Mouse (Mus musculus) megakaryocyte-erythroid progenitor cell, adult 5-6 weeks (primary cell): ENCODE measurements around the gene Gm4302. TPM values are rescaled to one million over a fixed set of nuclear protein-coding genes. Genes with fewer than 3 reads are reported as not detected.
"Not testable (repeated sequence)": the region's sequence is repeated elsewhere in the genome, so short reads cannot be mapped to it uniquely, and the experiment has no call there.

Experiments
- ATAC-seq: replicated peaks from 2 replicates; pipeline ENCODE4 v1.8.0; 2016; ENCODE audit warnings: mild to moderate bottlenecking, inconsistent platforms; ENCODE audit not compliant: severe bottlenecking, poor library complexity, low FRiP score, low TSS enrichment
- total RNA-seq, 2 experiments: library from RNA; stranded (forward) in 1 of 2; stranded (reverse) in 1 of 2; fragments of 200-1000, 215-1000 nt in 1 of 2; fragments of >200 nt in 1 of 2; fragmentation: Nextera tagmentation in 1 of 2; gene quantifications; 2 replicates each; pipeline ENCODE4 v1.2.3; 2014 to 2017

The Gm4302 gene
- total RNA-seq (2014; fragmentation: Nextera tagmentation) (not detected in 2 replicates), total RNA-seq (2017) (not detected in 2 replicates)

DNA sequence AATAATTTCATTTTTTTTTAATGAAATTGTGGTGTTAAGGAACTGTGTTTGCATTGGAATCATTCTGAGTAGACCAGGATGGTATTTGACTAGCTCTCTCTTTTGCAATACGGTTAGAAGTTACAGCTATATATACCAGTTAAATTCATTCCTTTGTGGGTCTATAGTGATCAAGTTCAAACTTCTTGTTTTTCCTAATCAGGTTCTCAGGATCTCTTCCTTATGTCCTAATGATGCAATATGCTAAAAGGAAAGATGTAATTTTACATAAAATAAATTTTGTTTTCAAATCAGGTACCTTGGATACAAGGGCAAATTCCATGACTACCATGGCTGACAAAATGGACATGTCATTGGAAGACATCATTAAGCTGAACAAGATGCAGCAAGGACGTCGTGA lies at the start of gene Gm4302:
Gm4302 (plus strand) TSS at position 301 of the 400 bp plus-strand sequence.
- not testable (repeated sequence) for ATAC-seq

GRCm38 (mm10) chr10:100296105-100296504 lies 44.5 kb upstream of the Gm4302 start:
- no peak for ATAC-seq

DNA sequence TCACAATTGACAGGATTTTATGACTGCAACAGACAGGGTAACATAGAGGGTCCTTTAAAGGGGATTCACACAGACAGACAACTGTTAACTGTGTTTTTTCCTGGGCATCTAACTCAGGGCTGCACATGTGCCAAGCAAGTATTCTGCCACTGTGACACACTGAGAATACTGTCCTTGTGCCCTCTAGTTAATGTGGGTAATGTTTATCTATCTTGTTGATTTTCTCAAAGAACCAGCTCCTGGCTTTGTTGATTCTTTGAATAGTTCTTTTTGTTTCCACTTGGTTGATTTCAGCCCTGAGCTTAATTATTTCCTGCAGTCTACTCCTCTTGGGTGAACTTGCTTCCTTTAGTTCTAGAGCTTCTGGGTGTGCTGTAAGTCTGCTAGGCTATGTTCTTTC lies 40.5 kb upstream of the Gm4302 start:
- not testable (repeated sequence) for ATAC-seq

- not testable (repeated sequence) for ATAC-seq
Observed at GRCm38 (mm10) chr10:100335376-100335775, 5.3 kb upstream of the Gm4302 start, which contains the start of gene Gm4301. TSS of gene Gm4301 (plus strand) at chr10:100335676.

DNA sequence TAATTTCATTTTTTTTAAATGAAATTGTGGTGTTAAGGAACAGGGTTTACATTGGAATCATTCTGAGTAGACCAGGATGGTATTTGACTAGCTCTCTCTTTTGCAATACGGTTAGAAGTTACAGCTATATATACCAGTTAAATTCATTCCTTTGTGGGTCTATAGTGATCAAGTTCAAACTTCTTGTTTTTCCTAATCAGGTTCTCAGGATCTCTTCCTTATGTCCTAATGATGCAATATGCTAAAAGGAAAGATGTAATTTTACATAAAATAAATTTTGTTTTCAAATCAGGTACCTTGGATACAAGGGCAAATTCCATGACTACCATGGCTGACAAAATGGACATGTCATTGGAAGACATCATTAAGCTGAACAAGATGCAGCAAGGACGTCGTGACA lies 5.0 kb downstream of the Gm4302 start, which contains the start of gene Gm4303:
Gm4303 (plus strand) TSS at position 301 of the 400 bp plus-strand sequence.
- ATAC-seq: not testable (repeated sequence)

GRCm38 (mm10) chr10:100350793-100351192 lies 10.2 kb downstream of the Gm4302 start, which contains the start of gene Gm4305:
TSS of gene Gm4305 (plus strand) at chr10:100351093.
- ATAC-seq: not testable (repeated sequence)

DNA sequence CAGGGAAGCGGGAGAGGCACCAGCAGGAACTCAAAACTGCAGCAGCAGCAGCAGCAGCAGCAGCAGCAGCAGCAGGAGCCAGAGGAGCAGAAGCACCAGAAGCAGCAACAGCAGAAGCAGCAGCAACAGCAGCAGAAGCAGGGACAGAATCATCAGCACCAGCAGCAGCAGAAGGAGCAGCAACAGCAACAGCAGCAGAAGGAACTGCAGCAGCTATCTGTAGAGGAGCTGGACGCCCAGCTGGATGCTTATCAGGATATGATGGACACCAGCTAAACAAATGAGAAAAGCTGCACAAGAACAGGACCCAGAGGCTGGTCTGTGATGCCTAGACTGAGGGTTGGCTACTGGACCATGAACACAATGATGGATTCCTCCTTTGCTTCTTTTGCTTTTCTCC lies 16.2 kb downstream of the Gm4302 start:
- ATAC-seq: not testable (repeated sequence)

- ATAC-seq: not testable (repeated sequence)
Observed at GRCm38 (mm10) chr10:100361038-100361437, 20.4 kb downstream of the Gm4302 start, which contains the start of gene Gm4307. TSS of gene Gm4307 (plus strand) at chr10:100361338.

GRCm38 (mm10) chr10:100382460-100382859 lies 41.8 kb downstream of the Gm4302 start, which contains the start of gene Gm4312:
TSS of gene Gm4312 (minus strand) at chr10:100382560.
- not testable (repeated sequence) for ATAC-seq

Other genes with a start within 250 kb of the Gm4302 start
- gene Gm4301, start 5.2 kb upstream of the Gm4302 start, total RNA-seq (2014; fragmentation: Nextera tagmentation): not detected in 2 replicates
- not detected in 2 replicates for gene Gm4301, start 5.2 kb upstream of the Gm4302 start, total RNA-seq (2017)
- gene Gm4303, start 5.1 kb downstream of the Gm4302 start, total RNA-seq (2014; fragmentation: Nextera tagmentation): not detected in 2 replicates
- gene Gm4303, start 5.1 kb downstream of the Gm4302 start, total RNA-seq (2017): not detected in 2 replicates
- gene Gm4305, start 10.3 kb downstream of the Gm4302 start, total RNA-seq (2014; fragmentation: Nextera tagmentation): not detected in 2 replicates
- not detected in 2 replicates for gene Gm4305, start 10.3 kb downstream of the Gm4302 start, total RNA-seq (2017)
- not detected in 2 replicates for gene Gm4307, start 20.5 kb downstream of the Gm4302 start, total RNA-seq (2014; fragmentation: Nextera tagmentation)
- gene Gm4307, start 20.5 kb downstream of the Gm4302 start, total RNA-seq (2017): not detected in 2 replicates
- gene Gm4312, start 41.7 kb downstream of the Gm4302 start, total RNA-seq (2014; fragmentation: Nextera tagmentation): not detected in 2 replicates
- not detected in 2 replicates for gene Gm4312, start 41.7 kb downstream of the Gm4302 start, total RNA-seq (2017)
- gene Tmtc3, start 146.5 kb downstream of the Gm4302 start, total RNA-seq (2014; fragmentation: Nextera tagmentation): 15.4 and 32.2 TPM in 2 replicates
- gene Tmtc3, start 146.5 kb downstream of the Gm4302 start, total RNA-seq (2017): 6.6 and 7.9 TPM in 2 replicates
- gene Cep290, start 146.7 kb downstream of the Gm4302 start, total RNA-seq (2014; fragmentation: Nextera tagmentation): 24.8 and 43.7 TPM in 2 replicates
- gene Cep290, start 146.7 kb downstream of the Gm4302 start, total RNA-seq (2017): 23.8 and 26.2 TPM in 2 replicates
- gene 4930430F08Rik, start 249.6 kb downstream of the Gm4302 start, total RNA-seq (2014; fragmentation: Nextera tagmentation): 29.4 and 30.3 TPM in 2 replicates
- gene 4930430F08Rik, start 249.6 kb downstream of the Gm4302 start, total RNA-seq (2017): 19.1 and 26.2 TPM in 2 replicates
- gene 1700017N19Rik, start 249.6 kb downstream of the Gm4302 start, total RNA-seq (2014; fragmentation: Nextera tagmentation): not detected in 2 replicates
- gene 1700017N19Rik, start 249.6 kb downstream of the Gm4302 start, total RNA-seq (2017): not detected in 2 replicates